Mouse (Mus musculus) liver, postnatal 0 days (tissue): ENCODE results near the gene Cfap74.

Experiments used
- CTCF ChIP-seq: sonication (generic); IDR thresholded peaks from 2 replicates; pipeline ENCODE4 v1.5.1; 2016; ENCODE audit warnings: antibody characterized with exemption, low read depth
- EP300 ChIP-seq: IDR thresholded peaks from 2 replicates; pipeline ENCODE4 v1.6.1; 2016; ENCODE audit warnings: antibody characterized with exemption, low read depth, mild to moderate bottlenecking

DNA sequence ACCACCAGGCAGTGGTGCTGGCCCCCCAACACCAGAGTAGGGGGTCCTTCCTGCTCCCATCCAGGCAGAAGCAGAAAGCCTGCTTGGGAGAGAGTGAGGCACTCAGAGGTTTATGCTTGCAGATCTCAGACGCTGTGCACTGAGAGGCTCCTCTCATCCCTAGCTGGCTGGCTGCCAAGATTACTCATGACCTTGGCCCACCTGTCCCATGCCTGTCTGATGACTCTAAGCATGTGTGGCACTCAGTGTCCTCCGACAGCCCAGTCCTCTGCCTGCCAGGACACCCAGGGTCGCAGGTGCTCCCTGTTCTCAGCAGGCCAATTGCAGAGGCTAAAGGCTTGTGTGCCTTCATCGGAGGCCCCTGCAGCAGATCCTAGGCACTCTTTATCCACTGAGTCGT, 64.3 kb downstream of the Cfap74 start:
- TF ChIP-seq CTCF (no peak), EP300 (no peak)
